Mouse (Mus musculus) kidney, adult 9 months (tissue): ENCODE measurements around the gene Satb2.
"Not testable (repeated sequence)": the region's sequence is repeated elsewhere in the genome, so short reads cannot be mapped to it uniquely, and the experiment has no call there.

ENCODE experiments used
- DNase-seq: peaks from one replicate; pipeline ENCODE4 v3.0.0; 2022

Gene Satb2

GRCm38 (mm10) chr1:56832738-56833137, 145.7 kb downstream of the Satb2 start:
- DNase-seq, result no peak

- DNase-seq, result no peak
Measured at GRCm38 (mm10) chr1:56822735-56823134, 155.7 kb downstream of the Satb2 start.

GRCm38 (mm10) chr1:56822025-56822424, 156.4 kb downstream of the Satb2 start:
- peak; percentile 16 for DNase-seq

GRCm38 (mm10) chr1:56813506-56813905, 164.9 kb downstream of the Satb2 start:
- DNase-seq, result peak; percentile 58

GRCm38 (mm10) chr1:56812961-56813360, 165.5 kb downstream of the Satb2 start:
- DNase-seq, result peak; percentile 66

- peak; percentile 82 for DNase-seq
Measured at GRCm38 (mm10) chr1:56811486-56811885, 167.0 kb downstream of the Satb2 start.

- no peak for DNase-seq
Measured at GRCm38 (mm10) chr1:56806006-56806405, 172.4 kb downstream of the Satb2 start.

- DNase-seq, result no peak
Measured at GRCm38 (mm10) chr1:56800611-56801010, 177.8 kb downstream of the Satb2 start.

GRCm38 (mm10) chr1:56795016-56795608, 183.3 kb downstream of the Satb2 start:
- no peak for DNase-seq

GRCm38 (mm10) chr1:56789641-56790040, 188.8 kb downstream of the Satb2 start:
- no peak for DNase-seq

GRCm38 (mm10) chr1:56782139-56782538, 196.3 kb downstream of the Satb2 start:
- not testable (repeated sequence) for DNase-seq

GRCm38 (mm10) chr1:56764205-56764604, 214.2 kb downstream of the Satb2 start:
- DNase-seq, result peak; percentile 58

GRCm38 (mm10) chr1:56761512-56761911, 216.9 kb downstream of the Satb2 start:
- DNase-seq, result no peak

- no peak for DNase-seq
Measured at GRCm38 (mm10) chr1:56753283-56753682, 225.2 kb downstream of the Satb2 start.

- DNase-seq, result no peak
Measured at GRCm38 (mm10) chr1:56750693-56751092, 227.8 kb downstream of the Satb2 start.

GRCm38 (mm10) chr1:56749629-56750311, 228.7 kb downstream of the Satb2 start:
- DNase-seq, result no peak

- DNase-seq, result no peak
Measured at GRCm38 (mm10) chr1:56748876-56749493, 229.5 kb downstream of the Satb2 start.
